Mouse (Mus musculus): Measurements from ENCODE around the gene Vwa2. TPM values are rescaled to one million over a fixed set of nuclear protein-coding genes. Genes with fewer than 3 reads are reported as not detected.

Gene Vwa2
- polyA plus RNA-seq, 1 experiment from 2014 or later = 0.07 TPM

GRCm38 (mm10) chr19:56947971-56948610 lies 74.0 kb downstream of the Vwa2 start:
- H3K9ac ChIP-seq (ENCODE audit: low read depth, low read length) = no peak overlapping the region
- H3K4me2 ChIP-seq (replicated peaks; ENCODE audit: low read depth) = no peak overlapping the region
- no peak overlapping the region for H3K27ac ChIP-seq (ENCODE audit: low read depth, low read length)
- no peaks in the 10 kb centered on the region for H3K4me1 ChIP-seq (replicated peaks; ENCODE audit: control insufficient read depth, insufficient read depth, low read length)
- TF ChIP-seq CTCF (IDR thresholded peaks at IDR 0.05; ENCODE audit: low read depth) = no peak
- 65% methylated on average over 6 of the region's 6 CpGs for WGBS
- no peaks in the 10 kb centered on the region for H3K36me3 ChIP-seq (ENCODE audit: control insufficient read depth, insufficient read depth)
- H3K9me3 ChIP-seq (ENCODE audit: control insufficient read depth) = no peaks in the 10 kb centered on the region
- H3K4me3 ChIP-seq (ENCODE audit: low read depth, low read length) = no peak overlapping the region
- no peak for ATAC-seq
- H3K27me3 ChIP-seq (replicated peaks; ENCODE audit: control insufficient read depth, insufficient read depth, low read length) = no peaks in the 10 kb centered on the region

- H3K9ac ChIP-seq (ENCODE audit: low read depth, low read length) = no peak overlapping the region
- no peak overlapping the region for H3K27ac ChIP-seq (ENCODE audit: low read depth, low read length)
- no peaks in the 10 kb centered on the region for H3K4me1 ChIP-seq (replicated peaks; ENCODE audit: control insufficient read depth, insufficient read depth, low read length)
- TF ChIP-seq CTCF (IDR thresholded peaks at IDR 0.05; ENCODE audit: low read depth) = no peak
- H3K4me2 ChIP-seq (replicated peaks; ENCODE audit: low read depth) = no peak overlapping the region
- ATAC-seq = no peak
- no peaks in the 10 kb centered on the region for H3K36me3 ChIP-seq (ENCODE audit: control insufficient read depth, insufficient read depth)
- H3K27me3 ChIP-seq (replicated peaks; ENCODE audit: control insufficient read depth, insufficient read depth, low read length) = no peaks in the 10 kb centered on the region
- no peak overlapping the region for H3K4me3 ChIP-seq (ENCODE audit: low read depth, low read length)
- no peaks in the 10 kb centered on the region for H3K9me3 ChIP-seq (ENCODE audit: control insufficient read depth)
- WGBS = 51% methylated on average over 8 of the region's 8 CpGs
Measured at GRCm38 (mm10) chr19:56949868-56950267, 75.8 kb downstream of the Vwa2 start.

GRCm38 (mm10) chr19:56950818-56951217 lies 76.8 kb downstream of the Vwa2 start:
- Histone ChIP-seq H3K9me3 (ENCODE audit: control insufficient read depth) (no peaks in the 10 kb centered on the region), H3K27ac (ENCODE audit: low read depth, low read length) (no peak overlapping the region), H3K4me2 (replicated peaks; ENCODE audit: low read depth) (no peak overlapping the region), H3K4me1 (replicated peaks; ENCODE audit: control insufficient read depth, insufficient read depth, low read length) (no peaks in the 10 kb centered on the region), H3K9ac (ENCODE audit: low read depth, low read length) (no peak overlapping the region), H3K36me3 (ENCODE audit: control insufficient read depth, insufficient read depth) (no peaks in the 10 kb centered on the region), H3K27me3 (replicated peaks; ENCODE audit: control insufficient read depth, insufficient read depth, low read length) (no peaks in the 10 kb centered on the region), H3K4me3 (ENCODE audit: low read depth, low read length) (no peak overlapping the region)
- 79% methylated on average over 7 of the region's 7 CpGs for WGBS
- no peak for TF ChIP-seq CTCF (IDR thresholded peaks at IDR 0.05; ENCODE audit: low read depth)
- ATAC-seq = no peak

- no peak overlapping the region for H3K27ac ChIP-seq (ENCODE audit: low read depth, low read length)
- H3K9ac ChIP-seq (ENCODE audit: low read depth, low read length) = no peak overlapping the region
- H3K36me3 ChIP-seq (ENCODE audit: control insufficient read depth, insufficient read depth) = no peaks in the 10 kb centered on the region
- no peak overlapping the region for H3K4me2 ChIP-seq (replicated peaks; ENCODE audit: low read depth)
- no peaks in the 10 kb centered on the region for H3K27me3 ChIP-seq (replicated peaks; ENCODE audit: control insufficient read depth, insufficient read depth, low read length)
- peaks cover 10% of the 10 kb centered on the region; the same call in 1 of the 2 replicates for H3K4me1 ChIP-seq (replicated peaks; ENCODE audit: control insufficient read depth, insufficient read depth, low read length)
- no peak overlapping the region for H3K4me3 ChIP-seq (ENCODE audit: low read depth, low read length)
- no peak for ATAC-seq
- WGBS = 62% methylated on average over 4 of the region's 4 CpGs
- H3K9me3 ChIP-seq (ENCODE audit: control insufficient read depth) = no peaks in the 10 kb centered on the region
- no peak for TF ChIP-seq CTCF (IDR thresholded peaks at IDR 0.05; ENCODE audit: low read depth)
Measured at GRCm38 (mm10) chr19:56953856-56954255, 79.8 kb downstream of the Vwa2 start.

DNA sequence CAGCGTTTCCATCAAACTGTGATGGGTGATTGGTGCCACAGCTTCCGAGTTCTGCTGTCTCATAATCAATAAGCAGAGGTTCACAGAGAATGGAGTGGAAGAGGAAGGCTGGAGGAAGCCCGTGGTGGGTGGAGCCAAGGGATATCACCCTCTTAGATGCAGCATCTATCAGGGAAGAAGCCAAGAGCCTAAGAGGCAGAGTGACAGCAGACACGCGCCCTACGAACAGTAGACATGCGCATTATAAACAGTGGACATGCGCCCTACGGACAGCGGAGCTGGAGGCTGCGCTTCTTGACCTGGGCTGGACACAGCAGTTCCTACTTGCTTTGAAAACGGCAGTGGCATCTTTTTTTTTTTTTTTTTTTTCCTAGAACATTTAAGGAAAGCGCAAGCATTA lies 80.8 kb downstream of the Vwa2 start:
- no peak overlapping the region for H3K27ac ChIP-seq (ENCODE audit: low read depth, low read length)
- H3K27me3 ChIP-seq (replicated peaks; ENCODE audit: control insufficient read depth, insufficient read depth, low read length) = no peaks in the 10 kb centered on the region
- ATAC-seq = no peak
- no peak overlapping the region for H3K4me3 ChIP-seq (ENCODE audit: low read depth, low read length)
- H3K9ac ChIP-seq (ENCODE audit: low read depth, low read length) = no peak overlapping the region
- no peak for TF ChIP-seq CTCF (IDR thresholded peaks at IDR 0.05; ENCODE audit: low read depth)
- peaks cover 10% of the 10 kb centered on the region; the same call in 1 of the 2 replicates for H3K4me1 ChIP-seq (replicated peaks; ENCODE audit: control insufficient read depth, insufficient read depth, low read length)
- no peaks in the 10 kb centered on the region for H3K36me3 ChIP-seq (ENCODE audit: control insufficient read depth, insufficient read depth)
- no peaks in the 10 kb centered on the region for H3K9me3 ChIP-seq (ENCODE audit: control insufficient read depth)
- no peak overlapping the region for H3K4me2 ChIP-seq (replicated peaks; ENCODE audit: low read depth)
- 76% methylated on average over 13 of the region's 13 CpGs for WGBS

GRCm38 (mm10) chr19:56955568-56956513 lies 81.8 kb downstream of the Vwa2 start:
- Histone ChIP-seq H3K4me2 (replicated peaks; ENCODE audit: low read depth) (no peak overlapping the region), H3K4me3 (ENCODE audit: low read depth, low read length) (no peak overlapping the region), H3K27me3 (replicated peaks; ENCODE audit: control insufficient read depth, insufficient read depth, low read length) (no peaks in the 10 kb centered on the region), H3K27ac (ENCODE audit: low read depth, low read length) (no peak overlapping the region), H3K9me3 (ENCODE audit: control insufficient read depth) (no peaks in the 10 kb centered on the region), H3K4me1 (replicated peaks; ENCODE audit: control insufficient read depth, insufficient read depth, low read length) (peaks cover 10% of the 10 kb centered on the region; the same call in 1 of the 2 replicates), H3K36me3 (ENCODE audit: control insufficient read depth, insufficient read depth) (no peaks in the 10 kb centered on the region), H3K9ac (ENCODE audit: low read depth, low read length) (no peak overlapping the region)
- ATAC-seq = no peak
- TF ChIP-seq CTCF (IDR thresholded peaks at IDR 0.05; ENCODE audit: low read depth) = no peak
- 76% methylated on average over 20 of the region's 20 CpGs for WGBS

Measured in intestine, postnatal 0 days (tissue).